Mouse (Mus musculus): ENCODE results near the gene Dync1h1. TPM values are rescaled to one million over a fixed set of nuclear protein-coding genes. Genes with fewer than 3 reads are reported as not detected.
A peak's percentile ranks its signal among the peaks of the same experiment; 100 is the strongest.
"Not testable (repeated sequence)": the region's sequence is repeated elsewhere in the genome, so short reads cannot be mapped to it uniquely, and the experiment has no call there.

Dync1h1 gene
- polyA plus RNA-seq, 1 experiment from 2014 or later, result 63.6 TPM

- H3K9ac ChIP-seq (ENCODE audit: low read depth, low read length), result no peak overlapping the region
- no peak overlapping the region for H3K4me2 ChIP-seq (replicated peaks; ENCODE audit: low read depth, low read length)
- H3K4me1 ChIP-seq (ENCODE audit: control insufficient read depth, insufficient read depth, low read length), result no peaks in the 10 kb centered on the region
- H3K27me3 ChIP-seq (ENCODE audit: control insufficient read depth, insufficient read depth, low read length), result no peaks in the 10 kb centered on the region
- no peak for ATAC-seq (ENCODE audit: low FRiP score, low TSS enrichment)
- H3K9me3 ChIP-seq (ENCODE audit: control insufficient read depth, low read length), result no peaks in the 10 kb centered on the region
- no peak overlapping the region for H3K27ac ChIP-seq (ENCODE audit: low read depth, low read length)
- 68% methylated on average over 7 of the region's 7 CpGs for whole genome bisulfite sequencing
- H3K36me3 ChIP-seq (ENCODE audit: control insufficient read depth, insufficient read depth, low read length), result no peaks in the 10 kb centered on the region
- no peak overlapping the region for H3K4me3 ChIP-seq (ENCODE audit: low read length)
Measured at GRCm38 (mm10) chr12:110703682-110704081, 102.4 kb downstream of the Dync1h1 start.

DNA sequence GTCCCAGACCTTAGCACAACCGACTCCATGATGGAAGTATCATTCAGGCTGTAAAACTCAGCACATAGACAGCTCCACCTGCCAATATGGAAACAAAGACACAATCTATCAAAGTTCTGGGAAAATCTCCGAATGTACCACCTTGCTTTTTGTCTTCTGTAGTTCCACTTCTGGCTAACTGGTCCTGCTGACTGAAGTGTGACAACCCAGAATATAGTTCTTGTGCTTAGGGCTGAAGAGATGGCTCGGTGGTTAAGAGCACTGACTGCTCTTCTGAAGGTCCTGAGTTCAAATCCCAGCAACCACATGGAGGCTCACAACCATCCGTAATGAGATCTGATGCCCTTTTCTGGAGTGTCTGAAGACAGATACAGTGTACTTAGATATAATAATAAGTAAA, 104.2 kb downstream of the Dync1h1 start:
- H3K27ac ChIP-seq (ENCODE audit: low read depth, low read length); H3K9me3 ChIP-seq (ENCODE audit: control insufficient read depth, low read length); H3K36me3 ChIP-seq (ENCODE audit: control insufficient read depth, insufficient read depth, low read length); ATAC-seq (ENCODE audit: low FRiP score, low TSS enrichment); H3K4me1 ChIP-seq (ENCODE audit: control insufficient read depth, insufficient read depth, low read length); H3K9ac ChIP-seq (ENCODE audit: low read depth, low read length); H3K27me3 ChIP-seq (ENCODE audit: control insufficient read depth, insufficient read depth, low read length); H3K4me2 ChIP-seq (replicated peaks; ENCODE audit: low read depth, low read length); H3K4me3 ChIP-seq (ENCODE audit: low read length): not testable (repeated sequence)
- WGBS, result 80% methylated on average over 4 of the region's 4 CpGs

GRCm38 (mm10) chr12:110706337-110707231, 105.3 kb downstream of the Dync1h1 start:
- H3K27ac ChIP-seq (ENCODE audit: low read depth, low read length), result no peak overlapping the region
- ATAC-seq (ENCODE audit: low FRiP score, low TSS enrichment), result peak; percentile 64; the same call in 1 of the 2 replicates
- H3K36me3 ChIP-seq (ENCODE audit: control insufficient read depth, insufficient read depth, low read length), result no peaks in the 10 kb centered on the region

DNA sequence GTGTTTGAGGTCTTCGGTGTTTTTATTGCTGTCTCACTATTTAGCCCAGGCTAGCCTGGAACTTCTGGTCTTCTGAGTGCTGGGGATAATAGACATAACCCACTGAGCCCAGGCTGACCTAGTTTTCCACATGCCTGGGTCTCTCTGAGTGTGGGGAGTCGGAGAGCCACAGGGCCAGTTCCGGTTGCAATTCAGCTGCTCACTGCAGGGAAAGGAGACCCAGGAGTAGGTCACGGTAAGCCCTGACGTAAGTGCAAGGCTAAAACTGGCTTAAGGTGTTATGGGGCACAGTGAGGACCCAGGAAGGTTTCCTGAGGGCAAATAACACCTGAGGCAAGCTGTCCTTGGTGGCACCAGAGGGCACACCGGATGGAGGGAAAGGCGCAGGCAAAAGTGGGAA, 106.2 kb downstream of the Dync1h1 start:
- Histone ChIP-seq H3K36me3 (ENCODE audit: control insufficient read depth, insufficient read depth, low read length) (no peaks in the 10 kb centered on the region), H3K4me2 (replicated peaks; ENCODE audit: low read depth, low read length) (no peak overlapping the region), H3K9me3 (ENCODE audit: control insufficient read depth, low read length) (no peaks in the 10 kb centered on the region), H3K27me3 (ENCODE audit: control insufficient read depth, insufficient read depth, low read length) (no peaks in the 10 kb centered on the region), H3K27ac (ENCODE audit: low read depth, low read length) (no peak overlapping the region), H3K4me3 (ENCODE audit: low read length) (no peak overlapping the region), H3K9ac (ENCODE audit: low read depth, low read length) (no peak overlapping the region), H3K4me1 (ENCODE audit: control insufficient read depth, insufficient read depth, low read length) (no peaks in the 10 kb centered on the region)
- no peak for ATAC-seq (ENCODE audit: low FRiP score, low TSS enrichment)
- WGBS, result 90% methylated on average over 7 of the region's 7 CpGs

More at GRCm38 (mm10) chr12:110706337-110707231, 105.3 kb downstream of the Dync1h1 start:
- Histone ChIP-seq H3K9me3 (ENCODE audit: control insufficient read depth, low read length) (no peaks in the 10 kb centered on the region), H3K4me2 (replicated peaks; ENCODE audit: low read depth, low read length) (peak overlapping the region; percentile 47), H3K4me1 (ENCODE audit: control insufficient read depth, insufficient read depth, low read length) (no peaks in the 10 kb centered on the region), H3K9ac (ENCODE audit: low read depth, low read length) (peak overlapping the region; percentile 42; the same call in 1 of the 2 replicates), H3K27me3 (ENCODE audit: control insufficient read depth, insufficient read depth, low read length) (no peaks in the 10 kb centered on the region), H3K4me3 (ENCODE audit: low read length) (peak overlapping the region; percentile 38)
- 2% methylated on average over 27 of the region's 27 CpGs for WGBS

DNA sequence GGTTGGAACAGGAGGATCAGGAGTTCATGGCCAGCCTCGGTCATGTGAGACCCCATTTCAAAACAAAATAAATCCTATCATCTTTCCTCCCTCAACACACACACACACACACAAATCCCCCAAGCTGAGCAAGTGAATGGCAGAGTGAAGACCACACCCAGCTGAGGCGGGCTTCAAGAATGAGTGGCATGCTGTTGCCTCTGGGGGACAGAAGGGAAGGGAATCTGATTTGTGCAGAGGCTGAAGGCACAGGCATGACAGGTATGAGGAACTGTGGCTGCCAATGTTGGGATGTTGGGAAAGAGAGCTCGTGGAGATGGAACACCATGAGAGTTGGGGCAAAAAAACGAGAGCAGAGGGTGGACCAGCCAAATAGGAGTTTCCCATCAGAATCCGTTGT, 110.0 kb downstream of the Dync1h1 start:
- ATAC-seq (ENCODE audit: low FRiP score, low TSS enrichment), result no peak
- Histone ChIP-seq H3K36me3 (ENCODE audit: control insufficient read depth, insufficient read depth, low read length) (no peaks in the 10 kb centered on the region), H3K4me1 (ENCODE audit: control insufficient read depth, insufficient read depth, low read length) (no peaks in the 10 kb centered on the region), H3K27me3 (ENCODE audit: control insufficient read depth, insufficient read depth, low read length) (no peaks in the 10 kb centered on the region), H3K27ac (ENCODE audit: low read depth, low read length) (no peak overlapping the region), H3K4me2 (replicated peaks; ENCODE audit: low read depth, low read length) (no peak overlapping the region), H3K9ac (ENCODE audit: low read depth, low read length) (no peak overlapping the region), H3K9me3 (ENCODE audit: control insufficient read depth, low read length) (no peaks in the 10 kb centered on the region), H3K4me3 (ENCODE audit: low read length) (no peak overlapping the region)
- 59% methylated on average over 5 of the region's 5 CpGs for WGBS

- H3K27me3 ChIP-seq (ENCODE audit: control insufficient read depth, insufficient read depth, low read length), result no peaks in the 10 kb centered on the region
- no peak overlapping the region for H3K27ac ChIP-seq (ENCODE audit: low read depth, low read length)
- H3K4me2 ChIP-seq (replicated peaks; ENCODE audit: low read depth, low read length), result no peak overlapping the region
- no peak for ATAC-seq (ENCODE audit: low FRiP score, low TSS enrichment)
- H3K9me3 ChIP-seq (ENCODE audit: control insufficient read depth, low read length), result no peaks in the 10 kb centered on the region
- H3K9ac ChIP-seq (ENCODE audit: low read depth, low read length), result no peak overlapping the region
- no peak overlapping the region for H3K4me3 ChIP-seq (ENCODE audit: low read length)
- WGBS, result 95% methylated on average over 6 of the region's 6 CpGs
- no peaks in the 10 kb centered on the region for H3K36me3 ChIP-seq (ENCODE audit: control insufficient read depth, insufficient read depth, low read length)
- H3K4me1 ChIP-seq (ENCODE audit: control insufficient read depth, insufficient read depth, low read length), result no peaks in the 10 kb centered on the region
Measured at GRCm38 (mm10) chr12:110713784-110714183, 112.5 kb downstream of the Dync1h1 start.

DNA sequence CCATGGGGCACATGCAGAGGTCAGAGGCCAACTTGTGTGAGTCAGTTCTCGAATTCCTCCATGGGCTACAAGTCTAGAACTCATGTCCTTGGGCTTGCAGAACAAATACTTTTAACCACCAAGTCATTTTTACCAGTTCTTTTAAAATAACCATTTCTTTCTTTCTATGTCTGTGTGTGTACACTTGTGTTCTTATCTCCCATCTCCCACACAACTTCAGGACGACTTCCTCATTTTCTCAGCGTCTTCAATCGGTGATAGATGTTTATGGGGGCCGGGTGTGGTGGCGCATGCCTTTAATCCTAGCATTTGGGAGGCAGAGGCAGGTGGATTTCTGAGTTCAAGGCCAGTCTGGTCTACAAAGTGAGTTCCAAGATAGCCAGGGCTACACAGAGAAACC, 113.0 kb downstream of the Dync1h1 start:
- Histone ChIP-seq H3K4me2 (replicated peaks; ENCODE audit: low read depth, low read length) (no peak overlapping the region), H3K4me3 (ENCODE audit: low read length) (no peak overlapping the region), H3K27me3 (ENCODE audit: control insufficient read depth, insufficient read depth, low read length) (no peaks in the 10 kb centered on the region), H3K9ac (ENCODE audit: low read depth, low read length) (no peak overlapping the region), H3K27ac (ENCODE audit: low read depth, low read length) (no peak overlapping the region), H3K36me3 (ENCODE audit: control insufficient read depth, insufficient read depth, low read length) (no peaks in the 10 kb centered on the region), H3K4me1 (ENCODE audit: control insufficient read depth, insufficient read depth, low read length) (no peaks in the 10 kb centered on the region), H3K9me3 (ENCODE audit: control insufficient read depth, low read length) (no peaks in the 10 kb centered on the region)
- ATAC-seq (ENCODE audit: low FRiP score, low TSS enrichment), result no peak
- 97% methylated on average over 6 of the region's 6 CpGs for WGBS

- WGBS, result 14% methylated on average over 5 of the region's 5 CpGs
- H3K4me3 ChIP-seq (ENCODE audit: low read length), result no peak overlapping the region
- H3K9me3 ChIP-seq (ENCODE audit: control insufficient read depth, low read length), result no peaks in the 10 kb centered on the region
- no peaks in the 10 kb centered on the region for H3K4me1 ChIP-seq (ENCODE audit: control insufficient read depth, insufficient read depth, low read length)
- ATAC-seq (ENCODE audit: low FRiP score, low TSS enrichment), result no peak
- no peak overlapping the region for H3K27ac ChIP-seq (ENCODE audit: low read depth, low read length)
- no peak overlapping the region for H3K9ac ChIP-seq (ENCODE audit: low read depth, low read length)
- H3K27me3 ChIP-seq (ENCODE audit: control insufficient read depth, insufficient read depth, low read length), result no peaks in the 10 kb centered on the region
- H3K4me2 ChIP-seq (replicated peaks; ENCODE audit: low read depth, low read length), result no peak overlapping the region
- H3K36me3 ChIP-seq (ENCODE audit: control insufficient read depth, insufficient read depth, low read length), result no peaks in the 10 kb centered on the region
Measured at GRCm38 (mm10) chr12:110716004-110716403, 114.8 kb downstream of the Dync1h1 start.

Measured in kidney, embryonic 14.5 days (tissue).